Mouse (Mus musculus): ENCODE results near the gene Parp11. TPM values are rescaled to one million over a fixed set of nuclear protein-coding genes. Genes with fewer than 3 reads are reported as not detected.

Gene Parp11
- 19.8 and 20.5 TPM in 2 replicates for polyA plus RNA-seq (2016; fragmentation: Nextera tagmentation; extraction: Ambion mirVana)

GRCm38 (mm10) chr6:127446436-127446890, at the start of gene Parp11:
Parp11 (plus strand) TSS chr6:127446840.
- no peak within 1 kb of the TSS for H3K27ac ChIP-seq (ENCODE audit: poor library complexity, severe bottlenecking)
- no peak within 1 kb of the TSS for H3K9ac ChIP-seq
- WGBS: 13% methylated on average over 8 of the region's 8 CpGs
- H3K4me1 ChIP-seq (replicated peaks): peaks cover 6% of the 10 kb centered on the region; the same call in 1 of the 2 replicates
- no peak within 1 kb of the TSS for H3K4me3 ChIP-seq
- peaks cover 23% of the 10 kb centered on the region for H3K27me3 ChIP-seq (replicated peaks)
- no peak within 1 kb of the TSS; the same call in 1 of the 2 replicates for H3K4me2 ChIP-seq
- no peak for ATAC-seq (ENCODE audit: insufficient number of reproducible peaks, low FRiP score)
- H3K36me3 ChIP-seq: no peaks in the 10 kb centered on the region
- no peaks in the 10 kb centered on the region for H3K9me3 ChIP-seq (replicated peaks)

DNA sequence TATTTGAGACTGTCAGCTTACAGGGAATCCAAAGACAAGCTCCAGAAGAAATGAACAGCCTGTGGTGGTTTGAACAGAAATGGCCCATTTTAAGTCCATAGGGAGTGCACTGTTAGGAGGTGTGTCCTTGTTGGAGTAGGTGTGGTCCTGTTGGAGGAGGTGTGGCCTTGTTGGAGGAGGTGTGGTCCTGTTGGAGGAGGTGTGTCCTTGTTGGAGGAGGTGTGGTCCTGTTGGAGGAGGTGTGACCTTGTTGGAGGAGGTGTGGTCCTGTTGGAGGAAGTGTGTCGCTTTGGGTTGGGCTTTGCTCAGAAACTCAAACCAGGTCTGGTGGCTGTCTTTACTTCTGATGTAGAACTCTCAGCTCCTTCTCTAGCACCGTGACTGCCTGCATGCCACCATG, 48.6 kb upstream of the Parp11 start:
- Histone ChIP-seq H3K4me1 (replicated peaks) (peaks cover 15% of the 10 kb centered on the region), H3K4me2 (no peak overlapping the region), H3K27ac (ENCODE audit: poor library complexity, severe bottlenecking) (no peak overlapping the region), H3K36me3 (no peaks in the 10 kb centered on the region), H3K9ac (no peak overlapping the region), H3K27me3 (replicated peaks) (0 out of 2 replicates have a peak, but pooled peaks cover 5% of the 10 kb centered on the region), H3K9me3 (replicated peaks) (no peaks in the 10 kb centered on the region), H3K4me3 (no peak overlapping the region)
- WGBS: 36% methylated on average over 2 of the region's 2 CpGs
- ATAC-seq (ENCODE audit: insufficient number of reproducible peaks, low FRiP score): no peak

- H3K4me1 ChIP-seq (replicated peaks): 0 out of 2 replicates have a peak, but pooled peaks cover 5% of the 10 kb centered on the region
- H3K4me2 ChIP-seq: no peak overlapping the region
- ATAC-seq (ENCODE audit: insufficient number of reproducible peaks, low FRiP score): no peak
- WGBS: 57% methylated on average over 3 of the region's 3 CpGs
- H3K9ac ChIP-seq: no peak overlapping the region
- peaks cover 25% of the 10 kb centered on the region for H3K27me3 ChIP-seq (replicated peaks)
- no peak overlapping the region for H3K4me3 ChIP-seq
- H3K36me3 ChIP-seq: no peaks in the 10 kb centered on the region
- no peak overlapping the region for H3K27ac ChIP-seq (ENCODE audit: poor library complexity, severe bottlenecking)
- no peaks in the 10 kb centered on the region for H3K9me3 ChIP-seq (replicated peaks)
These were observed 45.2 kb upstream of the Parp11 start for GRCm38 (mm10) chr6:127401419-127401818.

DNA sequence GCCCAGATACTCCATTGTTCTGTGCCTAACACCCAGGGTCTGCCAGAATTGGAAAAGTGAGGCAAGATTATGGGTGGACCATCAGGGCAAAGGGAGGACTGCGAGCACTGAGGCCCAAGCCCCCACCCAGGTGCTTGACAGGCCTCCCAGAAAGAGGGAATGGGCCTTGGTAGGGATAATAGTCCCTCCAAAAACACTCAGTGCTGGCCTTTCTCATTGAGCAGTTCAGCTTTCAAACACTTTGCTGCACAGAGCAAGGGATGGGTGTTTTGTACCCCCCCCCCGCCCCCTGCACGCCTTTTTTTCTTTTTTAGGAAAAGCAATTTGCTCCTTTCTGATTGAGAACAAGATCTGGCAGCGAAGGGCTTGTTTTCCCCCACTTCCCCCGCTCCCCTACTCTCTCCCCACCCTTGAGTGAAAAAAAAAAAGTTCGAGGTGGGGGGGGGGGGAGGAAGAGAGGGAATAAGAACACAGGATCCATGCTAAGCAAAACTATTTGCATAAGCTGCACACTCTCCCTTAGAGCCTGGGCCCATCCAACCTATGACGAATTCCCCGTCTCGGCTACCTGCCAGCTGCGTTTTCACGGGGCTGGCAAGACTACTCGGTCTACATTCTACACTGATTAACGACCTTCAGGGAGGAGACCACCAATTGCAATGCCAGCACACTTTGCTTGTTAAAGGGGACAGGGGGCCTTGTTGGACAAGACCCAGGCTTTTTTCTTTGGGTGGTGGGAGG, 42.4 kb upstream of the Parp11 start:
- Histone ChIP-seq H3K4me2 (no peak overlapping the region), H3K27ac (ENCODE audit: poor library complexity, severe bottlenecking) (no peak overlapping the region), H3K4me1 (replicated peaks) (peaks cover 13% of the 10 kb centered on the region), H3K4me3 (no peak overlapping the region), H3K36me3 (no peaks in the 10 kb centered on the region), H3K9ac (no peak overlapping the region), H3K27me3 (replicated peaks) (peaks cover 25% of the 10 kb centered on the region), H3K9me3 (replicated peaks) (no peaks in the 10 kb centered on the region)
- no peak for ATAC-seq (ENCODE audit: insufficient number of reproducible peaks, low FRiP score)
- WGBS: 54% methylated on average over 13 of the region's 13 CpGs

DNA sequence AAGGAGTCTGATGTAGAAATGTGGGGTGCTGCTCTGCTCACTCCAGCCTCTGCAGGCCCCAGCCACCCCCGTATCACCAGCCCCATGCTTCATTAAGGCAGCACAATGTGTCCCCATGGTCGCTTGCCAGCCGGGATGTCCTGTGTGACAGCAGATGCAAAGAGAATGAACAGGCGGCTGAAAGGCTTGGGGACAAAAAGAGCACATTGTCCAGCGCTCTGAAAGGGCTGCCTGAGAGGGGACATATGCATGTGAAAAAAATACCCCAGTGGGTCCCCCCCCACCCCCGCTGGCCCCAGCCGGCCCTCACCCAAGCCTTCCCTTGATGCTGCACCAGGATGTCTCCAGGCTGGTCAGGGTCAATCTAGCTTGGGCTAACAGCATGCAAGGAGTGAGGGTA, 41.0 kb upstream of the Parp11 start:
- Histone ChIP-seq H3K27ac (ENCODE audit: poor library complexity, severe bottlenecking) (no peak overlapping the region), H3K27me3 (replicated peaks) (peaks cover 33% of the 10 kb centered on the region), H3K36me3 (no peaks in the 10 kb centered on the region), H3K4me3 (no peak overlapping the region), H3K4me2 (no peak overlapping the region), H3K9ac (no peak overlapping the region), H3K4me1 (replicated peaks) (peaks cover 13% of the 10 kb centered on the region), H3K9me3 (replicated peaks) (no peaks in the 10 kb centered on the region)
- 71% methylated on average over 7 of the region's 7 CpGs for WGBS
- ATAC-seq (ENCODE audit: insufficient number of reproducible peaks, low FRiP score): no peak

GRCm38 (mm10) chr6:127407742-127408141, 38.9 kb upstream of the Parp11 start:
- H3K4me3 ChIP-seq: no peak overlapping the region
- WGBS: 4% methylated on average over 4 of the region's 4 CpGs
- H3K4me2 ChIP-seq: no peak overlapping the region
- H3K27me3 ChIP-seq (replicated peaks): peaks cover 28% of the 10 kb centered on the region
- no peak overlapping the region; the same call in 1 of the 2 replicates for H3K9ac ChIP-seq
- H3K36me3 ChIP-seq: no peaks in the 10 kb centered on the region
- H3K9me3 ChIP-seq (replicated peaks): no peaks in the 10 kb centered on the region
- peak; percentile 29; the same call in 1 of the 2 replicates for ATAC-seq (ENCODE audit: insufficient number of reproducible peaks, low FRiP score)
- no peak overlapping the region for H3K27ac ChIP-seq (ENCODE audit: poor library complexity, severe bottlenecking)
- peaks cover 13% of the 10 kb centered on the region for H3K4me1 ChIP-seq (replicated peaks)

GRCm38 (mm10) chr6:127417525-127418184, 29.0 kb upstream of the Parp11 start:
- H3K27me3 ChIP-seq (replicated peaks): 0 out of 2 replicates have a peak, but pooled peaks cover 19% of the 10 kb centered on the region
- peaks cover 2% of the 10 kb centered on the region; the same call in 1 of the 2 replicates for H3K9me3 ChIP-seq (replicated peaks)
- no peak overlapping the region for H3K9ac ChIP-seq
- H3K4me1 ChIP-seq (replicated peaks): no peaks in the 10 kb centered on the region
- WGBS: 75% methylated on average over 12 of the region's 12 CpGs
- no peaks in the 10 kb centered on the region for H3K36me3 ChIP-seq
- H3K4me3 ChIP-seq: no peak overlapping the region
- ATAC-seq (ENCODE audit: insufficient number of reproducible peaks, low FRiP score): no peak
- H3K27ac ChIP-seq (ENCODE audit: poor library complexity, severe bottlenecking): no peak overlapping the region
- no peak overlapping the region for H3K4me2 ChIP-seq

- Histone ChIP-seq H3K9me3 (replicated peaks) (peaks cover 2% of the 10 kb centered on the region; the same call in 1 of the 2 replicates), H3K9ac (no peak overlapping the region), H3K4me3 (no peak overlapping the region), H3K36me3 (no peaks in the 10 kb centered on the region), H3K4me2 (no peak overlapping the region), H3K27me3 (replicated peaks) (0 out of 2 replicates have a peak, but pooled peaks cover 24% of the 10 kb centered on the region), H3K4me1 (replicated peaks) (no peaks in the 10 kb centered on the region), H3K27ac (ENCODE audit: poor library complexity, severe bottlenecking) (no peak overlapping the region)
- WGBS: 66% methylated on average over 2 of the region's 2 CpGs
- no peak for ATAC-seq (ENCODE audit: insufficient number of reproducible peaks, low FRiP score)
These were observed 28.3 kb upstream of the Parp11 start for GRCm38 (mm10) chr6:127418322-127418721.

- Histone ChIP-seq H3K27me3 (replicated peaks) (0 out of 2 replicates have a peak, but pooled peaks cover 24% of the 10 kb centered on the region), H3K4me1 (replicated peaks) (no peaks in the 10 kb centered on the region), H3K9ac (no peak overlapping the region), H3K9me3 (replicated peaks) (no peaks in the 10 kb centered on the region), H3K4me2 (no peak overlapping the region), H3K27ac (ENCODE audit: poor library complexity, severe bottlenecking) (no peak overlapping the region), H3K4me3 (no peak overlapping the region), H3K36me3 (no peaks in the 10 kb centered on the region)
- ATAC-seq (ENCODE audit: insufficient number of reproducible peaks, low FRiP score): no peak
- 43% methylated on average over 2 of the region's 2 CpGs for WGBS
These were observed 26.5 kb upstream of the Parp11 start for GRCm38 (mm10) chr6:127420115-127420514.

GRCm38 (mm10) chr6:127425095-127425494, 21.5 kb upstream of the Parp11 start:
- Histone ChIP-seq H3K4me3 (no peak overlapping the region), H3K27me3 (replicated peaks) (0 out of 2 replicates have a peak, but pooled peaks cover 19% of the 10 kb centered on the region), H3K4me2 (no peak overlapping the region), H3K9ac (no peak overlapping the region), H3K27ac (ENCODE audit: poor library complexity, severe bottlenecking) (no peak overlapping the region), H3K4me1 (replicated peaks) (peaks cover 15% of the 10 kb centered on the region), H3K36me3 (no peaks in the 10 kb centered on the region), H3K9me3 (replicated peaks) (no peaks in the 10 kb centered on the region)
- ATAC-seq (ENCODE audit: insufficient number of reproducible peaks, low FRiP score): no peak
- 69% methylated on average over 5 of the region's 5 CpGs for WGBS

- Histone ChIP-seq H3K27me3 (replicated peaks) (peaks cover 20% of the 10 kb centered on the region), H3K4me3 (no peak overlapping the region), H3K9me3 (replicated peaks) (no peaks in the 10 kb centered on the region), H3K4me1 (replicated peaks) (peaks cover 12% of the 10 kb centered on the region), H3K4me2 (no peak overlapping the region), H3K36me3 (no peaks in the 10 kb centered on the region), H3K27ac (ENCODE audit: poor library complexity, severe bottlenecking) (no peak overlapping the region), H3K9ac (no peak overlapping the region)
- no peak for ATAC-seq (ENCODE audit: insufficient number of reproducible peaks, low FRiP score)
- 73% methylated on average over 7 of the region's 7 CpGs for WGBS
These were observed 15.9 kb upstream of the Parp11 start for GRCm38 (mm10) chr6:127430716-127431115.

Measured in heart, embryonic 12.5 days (tissue).